Mouse (Mus musculus): ENCODE measurements around the gene Apoh.
A peak's percentile ranks its signal among the peaks of the same experiment; 100 is the strongest.

Apoh gene

GRCm38 (mm10) chr11:108384920-108385665 lies 41.9 kb downstream of the Apoh start:
- DNase-seq = no peak

DNA sequence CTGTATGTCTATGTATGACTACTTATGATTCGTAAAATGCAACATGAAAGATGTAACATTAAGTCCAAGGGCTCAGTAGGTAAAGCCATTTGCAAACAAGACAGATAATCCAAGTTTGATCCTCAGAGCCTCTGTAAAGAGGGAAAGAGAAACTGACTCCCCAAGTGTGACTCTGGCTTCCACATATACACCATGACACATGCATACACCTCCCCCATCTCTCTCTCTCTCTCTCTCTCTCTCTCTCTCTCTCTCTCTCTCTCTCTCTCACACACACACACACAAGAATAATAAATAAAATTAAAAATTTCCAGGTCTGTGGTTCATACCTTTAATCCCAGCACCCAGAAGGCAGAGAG lies 42.5 kb downstream of the Apoh start:
- no peak for DNase-seq

- peak; percentile 10 for DNase-seq
Observed at GRCm38 (mm10) chr11:108395061-108395460, 51.9 kb downstream of the Apoh start.

- no peak for DNase-seq
Observed at GRCm38 (mm10) chr11:108396076-108396829, 53.1 kb downstream of the Apoh start.

GRCm38 (mm10) chr11:108409876-108410644 lies 66.9 kb downstream of the Apoh start:
- no peak for DNase-seq

- no peak for DNase-seq
Observed at GRCm38 (mm10) chr11:108416360-108416759, 73.2 kb downstream of the Apoh start.

DNA sequence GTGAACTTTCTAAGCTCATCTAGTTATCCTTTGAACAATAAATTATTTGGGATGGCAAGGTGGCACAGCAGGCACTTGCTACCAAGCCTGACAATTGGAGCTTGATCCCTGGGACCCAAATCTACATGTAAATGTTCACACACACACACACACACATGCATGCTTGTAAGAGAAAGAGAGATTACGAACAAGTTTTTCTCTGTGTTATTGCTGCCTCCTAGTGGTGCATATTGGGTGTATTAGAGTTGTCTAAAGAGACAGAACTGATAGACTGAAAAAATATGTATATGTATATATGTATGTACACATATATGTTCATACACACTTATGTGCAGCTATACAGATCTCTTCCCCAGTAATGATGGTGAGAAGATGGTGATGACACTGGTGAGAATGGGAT lies 75.4 kb downstream of the Apoh start:
- peak; percentile 26 for DNase-seq

GRCm38 (mm10) chr11:108419242-108419641 lies 76.1 kb downstream of the Apoh start:
- no peak for DNase-seq

DNA sequence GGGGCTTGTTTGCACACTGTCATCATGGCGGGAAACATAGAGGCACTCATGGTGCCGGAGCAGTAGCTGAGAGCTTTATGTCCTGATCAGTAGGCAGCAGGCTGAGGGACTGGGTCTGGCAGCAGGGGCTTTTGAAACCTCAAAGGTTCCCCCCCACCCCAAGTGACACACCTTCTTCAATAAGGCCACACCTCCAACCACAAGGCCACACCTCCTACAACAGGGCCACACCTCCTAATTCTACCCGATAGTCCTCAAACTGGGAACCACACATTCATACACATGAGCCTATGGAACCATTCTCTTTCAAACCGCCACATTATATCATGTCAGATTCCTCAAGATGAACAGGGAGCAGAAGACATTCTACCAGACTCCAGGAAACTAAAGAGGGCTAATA lies 77.6 kb downstream of the Apoh start:
- no peak for DNase-seq

DNA sequence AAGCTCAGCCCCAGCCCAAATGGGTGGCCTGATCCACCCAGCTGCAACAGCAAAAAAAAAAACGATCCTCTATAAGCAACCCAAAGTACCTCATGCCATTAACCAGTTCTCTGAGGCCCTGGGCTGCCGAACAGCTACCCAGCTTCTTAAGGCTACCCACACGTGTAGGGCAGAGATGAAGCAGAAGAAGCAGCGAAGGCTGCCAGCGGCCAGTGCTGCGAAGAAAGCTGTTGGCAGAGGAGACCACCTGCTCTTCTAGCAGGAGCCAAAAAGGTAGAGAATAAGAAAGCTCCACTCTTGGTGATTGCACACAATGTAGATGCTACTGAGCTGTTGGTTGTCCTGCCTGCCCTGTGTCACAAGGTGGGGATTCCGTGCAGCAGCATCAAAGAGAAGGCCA lies 80.1 kb downstream of the Apoh start:
- DNase-seq = no peak

DNA sequence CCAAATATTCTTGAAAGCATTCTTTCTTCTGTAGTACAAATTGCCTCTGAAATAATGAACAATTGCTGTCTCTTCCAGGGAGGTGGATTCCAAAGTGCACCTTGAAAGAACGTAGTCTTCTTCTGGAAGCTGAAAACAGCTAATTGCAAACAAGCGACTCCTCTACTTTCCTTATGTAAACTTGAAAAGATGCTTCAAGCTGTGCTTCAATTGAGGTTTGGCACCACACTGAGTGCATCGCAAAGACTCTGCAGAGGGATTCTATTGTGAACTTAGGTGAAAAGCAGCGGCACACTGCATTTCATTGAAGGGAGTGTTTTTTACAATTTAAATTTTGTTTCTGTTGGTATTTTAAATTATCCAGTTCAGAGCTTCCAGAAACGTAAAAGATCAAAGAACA lies 81.0 kb downstream of the Apoh start:
- no peak for DNase-seq

DNA sequence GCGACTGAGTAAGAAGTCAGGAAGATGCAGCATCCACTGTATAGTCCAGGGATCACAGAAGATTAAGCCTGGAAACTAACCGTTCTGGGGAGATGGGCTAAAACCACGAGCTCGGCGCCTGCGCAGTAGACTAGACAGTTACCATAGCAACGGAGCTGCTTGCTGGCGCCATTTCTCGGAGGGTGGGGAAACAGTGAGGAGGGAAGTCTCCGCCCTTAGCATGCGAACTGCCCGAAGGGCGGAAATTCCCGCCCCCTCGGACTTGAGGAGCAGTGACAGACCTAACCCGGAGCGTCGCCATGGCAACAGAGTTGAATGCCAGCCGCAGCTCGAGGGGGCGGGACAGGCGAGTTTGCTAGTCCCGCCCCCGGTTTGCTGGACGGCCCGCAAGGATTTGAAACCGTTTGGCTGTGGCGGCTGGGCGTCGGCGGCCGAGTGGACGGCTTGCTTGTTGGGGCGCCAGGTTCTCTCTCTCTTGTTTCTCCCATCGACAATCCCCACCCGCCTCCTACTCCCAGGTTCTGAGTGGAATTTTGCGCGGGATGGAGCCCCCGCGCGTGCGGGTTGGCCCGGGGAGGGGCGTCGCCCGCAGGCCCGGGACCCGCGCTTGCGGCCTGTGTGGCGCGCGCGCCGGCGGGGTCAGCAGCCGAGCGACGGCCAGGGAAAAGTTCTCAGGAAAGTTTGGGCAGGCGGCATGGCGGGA lies 81.9 kb downstream of the Apoh start, which contains the start of gene Cep112:
TSS of gene Cep112 (plus strand) at position 304 of the 703 bp plus-strand sequence.
- peak; percentile 99 for DNase-seq

- DNase-seq = no peak
Observed at GRCm38 (mm10) chr11:108425592-108425921, 82.4 kb downstream of the Apoh start.

- DNase-seq = no peak
Observed at GRCm38 (mm10) chr11:108426086-108426485, 82.9 kb downstream of the Apoh start.

DNA sequence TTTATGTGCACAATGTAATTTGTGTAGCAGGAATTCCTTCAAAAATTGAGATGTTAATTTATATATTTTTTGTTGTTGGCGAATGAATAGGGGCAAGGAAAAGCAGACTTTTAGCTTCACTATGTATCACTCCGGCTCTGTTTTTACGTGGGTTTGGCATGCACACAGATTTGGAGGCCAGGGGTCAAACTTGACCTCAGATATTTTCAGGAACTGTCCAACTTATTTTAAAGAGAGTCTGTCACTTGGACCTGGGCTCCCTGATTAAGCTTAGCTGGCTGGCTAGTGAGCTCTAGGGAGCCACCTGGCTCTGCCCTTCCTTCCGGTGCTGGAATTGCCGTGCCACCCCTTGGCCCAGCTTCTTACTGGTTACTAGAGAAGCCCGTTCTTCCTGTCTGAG lies 84.0 kb downstream of the Apoh start:
- no peak for DNase-seq

DNA sequence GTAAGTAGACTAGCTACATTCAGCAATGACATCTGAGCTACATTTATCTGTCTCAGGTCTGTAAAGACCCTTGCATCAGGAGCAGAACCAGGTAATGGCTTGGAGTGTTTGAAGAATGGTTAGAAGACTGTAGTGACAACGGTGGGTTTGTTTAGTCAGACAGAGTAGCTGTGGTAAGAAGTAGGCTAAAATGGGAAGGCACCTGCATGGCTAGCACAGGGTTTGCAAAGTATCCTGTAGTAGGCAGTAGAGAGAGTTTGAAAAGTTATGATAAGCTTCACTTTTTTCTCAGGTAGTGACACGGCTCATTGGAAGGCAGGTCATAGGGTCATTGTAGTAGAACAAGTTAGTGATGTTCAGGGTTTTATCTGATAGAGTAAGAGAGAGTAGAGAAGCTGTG lies 85.9 kb downstream of the Apoh start:
- DNase-seq = no peak

DNA sequence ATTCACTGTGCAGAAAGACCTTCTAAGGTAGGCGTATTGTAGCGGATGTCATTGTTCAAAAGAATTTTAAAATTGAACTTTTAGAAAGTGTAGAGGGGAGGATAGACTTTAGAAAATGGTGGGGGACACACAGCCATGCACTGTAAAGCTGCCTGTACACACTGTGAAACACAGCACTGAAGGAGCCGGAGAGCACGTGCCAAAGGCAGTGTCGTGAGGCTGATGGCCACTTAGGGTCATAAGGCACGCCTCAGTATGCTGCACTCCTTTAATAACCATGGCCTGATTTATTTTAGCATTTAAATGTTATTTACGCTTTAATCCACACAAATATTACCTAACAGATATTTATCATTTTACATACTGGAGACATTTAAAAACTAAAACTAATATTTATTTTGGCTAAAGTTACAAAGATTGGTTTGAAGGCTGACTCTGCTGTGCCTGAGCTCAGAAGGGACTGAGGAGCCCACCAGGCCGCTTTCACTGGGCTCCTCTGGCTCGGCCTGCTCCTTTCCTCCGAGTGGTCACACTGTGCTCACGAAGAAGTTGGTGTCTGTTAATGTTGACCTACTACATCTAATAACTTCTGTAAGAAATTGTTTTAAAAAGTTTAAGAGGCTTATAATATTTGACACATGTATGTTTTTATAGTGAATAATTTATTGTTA lies 100.9 kb downstream of the Apoh start:
- DNase-seq = no peak

- DNase-seq = no peak
Observed at GRCm38 (mm10) chr11:108447148-108447547, 104.0 kb downstream of the Apoh start.

GRCm38 (mm10) chr11:108449811-108450210 lies 106.7 kb downstream of the Apoh start:
- peak; percentile 72 for DNase-seq

- no peak for DNase-seq
Observed at GRCm38 (mm10) chr11:108459599-108459998, 116.4 kb downstream of the Apoh start.
